Mouse (Mus musculus) left cerebral cortex, postnatal 14 days (tissue): ENCODE results near the gene Cacna1h. TPM values are rescaled to one million over a fixed set of nuclear protein-coding genes. Genes with fewer than 3 reads are reported as not detected.

Experiments
- DNase-seq, 2 experiments: peaks; one replicate each; pipeline ENCODE4 v3.0.0; 2021 to 2022; ENCODE audit warnings: low spot score in 2 of 2, mixed read lengths in 1 of 2
- intact Hi-C: fragments of 180-260 bp; cut with DNase I; formaldehyde crosslinking; loops from one replicate; pipeline ENCODE4 v1.15.1; 2025
- total RNA-seq, 2 experiments: library from RNA; stranded (reverse); gene quantifications; 2 replicates each; pipeline ENCODE4 v1.2.3; 2021

Gene Cacna1h
- total RNA-seq, 2 experiments from 2014 or later: 42.1 to 43.2 TPM

GRCm38 (mm10) chr17:25414209-25414608, 19.4 kb downstream of the Cacna1h start:
- intact Hi-C loops: no loop called here
- no peak for DNase-seq

DNA sequence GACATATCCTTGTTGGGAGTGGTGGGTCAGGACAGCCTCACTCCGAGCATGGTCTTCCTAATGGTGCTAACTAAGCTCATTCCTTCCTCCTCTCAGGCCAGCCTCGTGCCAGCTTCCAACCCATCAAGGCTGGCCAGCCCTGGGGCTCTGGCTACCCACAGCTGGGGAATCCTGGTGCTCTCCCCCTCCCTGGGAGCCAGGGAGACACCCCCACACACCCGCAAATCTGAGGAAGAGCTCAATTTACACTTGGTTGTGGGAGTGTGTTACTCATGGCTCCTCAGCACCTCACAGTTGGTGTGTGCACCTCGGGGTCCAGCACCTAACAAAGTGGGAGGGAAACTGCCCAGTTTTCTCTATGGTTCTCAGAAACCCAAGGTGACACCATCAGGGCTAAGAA, 22.3 kb downstream of the Cacna1h start:
- intact Hi-C loops: no loop called here
- DNase-seq: no peak

DNA sequence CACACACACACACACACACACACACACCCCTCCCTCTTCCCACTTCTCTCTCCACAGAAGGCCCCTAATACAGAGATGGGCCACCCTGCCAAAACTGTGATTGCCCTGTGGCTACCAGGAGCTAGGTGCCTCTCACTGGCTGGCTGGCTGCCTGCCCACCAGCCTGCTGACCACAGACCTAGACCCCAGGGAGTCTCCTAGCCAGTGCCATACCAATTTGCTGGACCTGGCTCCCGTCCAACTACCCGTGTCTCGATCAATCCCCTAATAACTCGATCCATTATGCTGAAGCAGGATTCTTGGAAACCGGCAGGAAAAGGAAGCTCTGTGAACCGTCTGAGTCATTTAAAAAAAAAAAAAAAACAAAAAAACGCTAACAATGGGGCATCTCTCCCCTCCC, 22.8 kb downstream of the Cacna1h start:
- intact Hi-C loops: no loop called here
- no peak for DNase-seq

- DNase-seq: no peak
- intact Hi-C loops: no loop called here
Observed at GRCm38 (mm10) chr17:25410180-25410579, 23.4 kb downstream of the Cacna1h start.

- intact Hi-C loops: no loop called here
- DNase-seq: no peak
Observed at GRCm38 (mm10) chr17:25409621-25410020, 24.0 kb downstream of the Cacna1h start.

GRCm38 (mm10) chr17:25408302-25408999, 25.1 kb downstream of the Cacna1h start:
- intact Hi-C loops: no loop called here

DNA sequence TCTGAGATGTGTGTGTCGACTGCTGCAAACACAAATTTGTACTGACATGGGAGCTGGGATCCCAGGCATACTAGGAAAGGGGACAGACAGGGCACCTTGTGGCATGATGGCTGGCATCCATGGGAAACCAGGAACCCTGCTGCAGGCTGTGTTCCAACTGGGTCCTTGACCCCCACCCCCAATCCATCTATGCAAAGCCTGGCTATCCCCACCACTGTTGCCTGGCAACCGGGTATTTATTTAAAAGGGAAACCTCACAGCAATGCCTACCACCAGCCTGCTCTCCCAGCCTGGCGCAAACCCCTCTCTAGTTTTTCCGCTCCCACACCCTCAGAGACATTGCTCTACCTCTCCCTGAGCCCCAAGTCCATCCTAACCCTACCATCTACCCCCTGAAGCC, 26.2 kb downstream of the Cacna1h start:
- peak; percentile 49 to 54 for DNase-seq
- intact Hi-C loops: no loop called here

More at GRCm38 (mm10) chr17:25408302-25408999, 25.1 kb downstream of the Cacna1h start:
- DNase-seq: no peak

GRCm38 (mm10) chr17:25406011-25406441, 27.6 kb downstream of the Cacna1h start:
- DNase-seq: peak; percentile 69 to 70
- intact Hi-C loops: no loop called here

GRCm38 (mm10) chr17:25405224-25405895, 28.2 kb downstream of the Cacna1h start:
- DNase-seq: no peak
- intact Hi-C loops: no loop called here

DNA sequence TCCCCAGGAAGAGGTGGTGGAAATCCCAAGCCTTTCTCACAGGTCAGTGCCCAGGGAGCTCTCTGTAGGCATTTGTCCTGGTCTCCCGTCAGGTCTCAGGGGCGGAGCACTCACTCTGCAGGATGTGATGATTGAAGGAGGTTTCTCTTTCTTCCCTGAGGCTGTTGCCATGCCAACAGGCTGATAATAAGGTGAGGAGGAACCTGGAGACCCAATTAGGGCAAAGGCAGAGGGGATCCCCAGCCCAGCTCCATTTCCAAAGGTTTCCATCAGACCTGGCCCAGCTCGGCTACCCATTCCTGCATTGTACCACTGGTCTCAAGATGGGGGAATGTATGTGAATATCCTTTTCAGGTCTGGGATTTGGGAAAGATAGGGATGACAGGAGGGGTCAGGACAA, 29.4 kb downstream of the Cacna1h start:
- DNase-seq: no peak
- intact Hi-C loops: no loop called here

DNA sequence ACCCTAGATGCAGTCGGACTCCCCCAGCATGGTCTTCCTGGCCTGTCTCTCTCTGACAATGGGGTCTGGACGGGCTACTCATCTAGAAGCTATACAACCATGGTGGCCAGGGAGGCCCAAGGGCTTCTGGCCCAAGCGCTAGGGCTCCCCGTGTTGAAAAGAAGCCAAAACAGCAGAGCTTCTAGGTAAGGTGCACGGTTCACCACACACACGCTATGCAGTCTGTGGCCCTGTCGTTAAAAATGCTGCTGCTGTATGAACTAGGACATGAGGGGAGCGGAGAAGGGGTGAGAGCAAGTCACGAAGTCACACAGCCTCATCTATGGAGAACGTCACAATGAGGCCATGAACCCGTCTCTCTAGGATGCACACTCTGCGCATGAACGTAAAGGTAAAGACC, 31.4 kb downstream of the Cacna1h start:
- no peak for DNase-seq
- intact Hi-C loops: no loop called here

GRCm38 (mm10) chr17:25401491-25401890, 32.1 kb downstream of the Cacna1h start:
- intact Hi-C loops: no loop called here
- no peak for DNase-seq

- intact Hi-C loops: no loop called here
- DNase-seq: no peak
Observed at GRCm38 (mm10) chr17:25400443-25400842, 33.1 kb downstream of the Cacna1h start.

DNA sequence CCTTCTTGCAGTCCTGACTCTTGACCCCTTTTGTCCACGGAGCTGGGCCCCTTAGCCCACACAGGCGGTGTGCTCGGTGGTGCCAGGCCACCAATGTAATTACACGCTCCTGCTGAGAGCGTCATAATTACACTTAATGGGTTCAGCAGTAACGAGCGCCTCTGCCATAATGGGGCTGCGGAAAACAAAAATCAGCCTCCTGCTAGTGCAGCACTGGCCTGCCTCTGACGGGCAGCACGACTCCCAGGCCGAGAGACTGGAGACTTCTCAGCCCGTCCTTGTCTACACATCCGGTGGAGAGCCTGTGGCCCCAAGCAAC, 35.1 kb downstream of the Cacna1h start:
- no peak for DNase-seq
- intact Hi-C loops: loop anchor here (1.0 to 5.0 kb wide), 2 partner anchors 71 to 304 kb away; no protein-coding TSS in a partner anchor

GRCm38 (mm10) chr17:25397804-25398519, 35.6 kb downstream of the Cacna1h start:
- peak; percentile 73 to 89 for DNase-seq
- intact Hi-C loops: loop anchor here (1.0 to 5.0 kb wide), 2 partner anchors 71 to 304 kb away; no protein-coding TSS in a partner anchor

- DNase-seq: no peak
- intact Hi-C loops: no loop called here
Observed at GRCm38 (mm10) chr17:25394526-25394925, 39.1 kb downstream of the Cacna1h start.

GRCm38 (mm10) chr17:25374011-25374410, 59.6 kb downstream of the Cacna1h start:
- intact Hi-C loops: loop anchor here (5.0 kb wide), 1 partner anchor 82 kb away; no protein-coding TSS in a partner anchor
- peak in 1 of 2 experiments; percentile 63 for DNase-seq

DNA sequence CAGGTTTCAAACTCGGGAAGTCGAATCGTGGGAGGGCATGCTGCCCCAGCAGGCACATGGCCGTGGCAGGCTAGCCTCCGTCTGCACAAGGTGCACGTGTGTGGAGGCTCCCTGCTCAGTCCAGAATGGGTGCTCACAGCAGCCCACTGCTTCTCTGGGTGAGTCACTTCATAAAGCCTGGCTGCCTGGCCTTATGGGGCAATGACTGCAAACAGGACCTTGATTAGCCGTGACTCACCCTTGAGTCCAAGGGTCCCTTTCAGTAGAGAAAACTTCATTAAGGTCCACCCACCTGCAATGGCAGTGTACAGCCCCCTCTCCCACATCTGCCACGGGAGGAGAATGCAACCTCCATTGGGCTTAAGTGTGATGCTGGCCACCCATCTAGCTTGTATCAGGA, 61.1 kb downstream of the Cacna1h start:
- intact Hi-C loops: loop anchor here (5.0 kb wide), 1 partner anchor 80 kb away; no protein-coding TSS in a partner anchor
- no peak for DNase-seq

DNA sequence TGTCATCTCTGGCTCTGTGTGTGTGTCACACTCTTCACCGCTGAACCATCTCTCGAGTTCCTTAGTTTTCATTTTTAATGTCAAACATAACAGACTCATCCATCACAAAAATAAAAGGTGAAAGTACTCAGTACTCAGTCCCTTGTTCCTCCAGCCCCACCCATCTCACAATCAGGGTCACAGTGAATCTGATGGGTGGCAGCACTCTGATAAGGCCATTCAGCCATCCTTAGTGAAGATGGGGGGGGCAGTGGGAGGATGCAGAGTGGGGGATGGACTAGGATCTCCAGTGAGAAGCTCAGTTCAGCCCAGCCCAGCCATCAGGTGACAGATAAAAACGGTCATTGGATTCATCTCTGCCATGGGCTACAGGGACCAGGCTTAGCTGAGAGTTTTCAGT, 64.6 kb downstream of the Cacna1h start, which contains the start of gene Tpsg1:
Gene Tpsg1 (plus strand): TSS at position 301 of the 400 bp plus-strand sequence.
- no peak for DNase-seq
- intact Hi-C loops: no loop called here

GRCm38 (mm10) chr17:25366005-25366404, 67.6 kb downstream of the Cacna1h start, which contains the start of gene Tpsb2:
Gene Tpsb2 (plus strand): TSS chr17:25366305.
- intact Hi-C loops: no loop called here

More at GRCm38 (mm10) chr17:25366005-25366404, 67.6 kb downstream of the Cacna1h start, which contains the start of gene Tpsb2:
- no peak for DNase-seq
